Mouse (Mus musculus) thymus, adult 2 months (tissue): Measurements from ENCODE around the gene St8sia2.

ENCODE experiments used
- CTCF ChIP-seq: fragments of 200-500 bp; IDR thresholded peaks from 2 replicates; pipeline ENCODE4 v1.5.1; 2012; ENCODE audit warnings: mild to moderate bottlenecking, control low read depth, low read length, moderate library complexity, borderline replicate concordance; ENCODE audit not compliant: control insufficient read depth, poor library complexity, insufficient read depth; ENCODE audit errors: extremely low read depth
- POLR2A ChIP-seq: fragments of 200-500 bp; IDR thresholded peaks from 2 replicates; pipeline ENCODE4 v1.6.1; 2012; ENCODE audit warnings: mild to moderate bottlenecking, low read length, control low read depth, moderate library complexity; ENCODE audit not compliant: control insufficient read depth, poor library complexity, insufficient read depth; ENCODE audit errors: extremely low read depth

DNA sequence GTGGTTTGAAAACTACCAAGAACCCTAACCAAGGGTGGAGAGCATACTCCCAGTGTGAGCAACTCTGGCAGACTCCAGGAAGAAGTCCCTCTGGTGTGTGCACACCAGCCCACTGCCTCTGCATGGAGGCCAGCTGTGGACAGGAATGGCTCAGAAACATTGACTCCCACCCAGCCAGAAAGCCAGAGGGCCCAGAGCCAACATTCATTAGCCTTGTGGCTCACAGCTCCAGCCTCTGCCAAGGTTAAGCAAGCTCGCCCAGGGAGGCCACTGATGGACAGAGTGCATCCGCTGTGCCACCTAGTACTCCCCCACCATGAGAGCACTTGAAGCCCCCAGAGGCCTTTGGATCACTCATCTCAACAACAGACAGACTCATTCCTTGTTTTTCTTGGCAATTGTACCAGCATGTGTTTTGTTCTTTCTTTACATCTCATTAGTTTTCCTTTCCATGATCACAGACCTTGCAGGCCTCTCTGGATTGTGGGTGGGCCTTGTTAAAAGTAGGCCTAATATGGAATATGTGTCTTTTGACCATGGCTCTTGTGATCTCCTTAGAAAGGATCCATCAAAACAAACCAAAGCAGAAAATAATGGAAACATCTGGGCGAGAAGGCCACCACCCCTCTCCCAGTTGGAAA lies 46.9 kb upstream of the St8sia2 start:
- TF ChIP-seq POLR2A = no peak
- no peak for TF ChIP-seq CTCF
